ENCODE assay signal across 14 mouse cellular contexts in the genomic region with DNA sequence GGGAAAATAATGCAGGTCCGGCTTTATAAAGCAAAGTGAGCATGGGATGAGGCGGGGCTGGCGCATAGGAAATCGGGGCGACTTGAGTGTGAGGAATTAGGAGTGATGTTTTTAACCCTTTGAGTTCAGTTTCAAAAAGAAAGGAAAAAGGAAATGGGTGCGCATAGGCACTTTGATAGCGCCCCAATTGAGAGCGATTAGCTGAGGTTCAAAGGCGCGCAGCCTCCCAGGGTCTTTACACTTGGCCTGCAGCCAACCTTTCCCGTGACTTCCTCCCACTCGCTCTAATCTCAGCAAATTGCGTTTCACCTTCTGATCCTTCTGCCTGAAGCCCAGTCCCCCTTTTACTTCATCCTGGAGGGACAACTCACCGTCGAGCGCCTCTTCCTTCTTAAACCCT. TPM values are rescaled to one million over a fixed set of nuclear protein-coding genes. Genes with fewer than 3 reads are reported as not detected.
DNase-seq lines count a peak whose midpoint lies in the region; ATAC-seq lines count a peak whose summit lies in the region.
"Had no signal": no experiment of that assay in that cellular context is flagged by ENCODE, and none has a peak within 500 bp of the region (broad histone marks: within the 10 kb centered on the region; RNA-seq: fewer than 3 reads in every experiment).

No protein-coding gene starts in this region.

- H3K9me3 ChIP-seq in lung, embryonic 15.5 days, result no peaks in the 10 kb centered on the region
- no peaks in the 10 kb centered on the region for H3K9me3 ChIP-seq in embryonic facial prominence, embryonic 15.5 days (replicated peaks)
- no peaks in the 10 kb centered on the region for H3K9me3 ChIP-seq in hindbrain, embryonic 11.5 days (ENCODE audit: control insufficient read depth, low read length)
- H3K9me3 ChIP-seq in midbrain, embryonic 15.5 days, result no peaks in the 10 kb centered on the region

- H3K4me2 ChIP-seq in lung, embryonic 15.5 days, result 0 out of 2 replicates have a peak overlapping the region, but pooled peaks have one; percentile 6
- H3K4me2 ChIP-seq in embryonic facial prominence, embryonic 15.5 days (replicated peaks), result peak overlapping the region; percentile 8
- H3K4me2 ChIP-seq in hindbrain, embryonic 11.5 days (replicated peaks; ENCODE audit: low read depth, low read length), result no peak overlapping the region
- peak overlapping the region; percentile 17 for H3K4me2 ChIP-seq in midbrain, embryonic 15.5 days

- H3K9ac ChIP-seq in lung, embryonic 15.5 days, result no peak overlapping the region
- no peak overlapping the region for H3K9ac ChIP-seq in embryonic facial prominence, embryonic 15.5 days
- no peak overlapping the region for H3K9ac ChIP-seq in hindbrain, embryonic 11.5 days (ENCODE audit: low read depth, low read length)
- H3K9ac ChIP-seq in midbrain, embryonic 15.5 days, result no peak overlapping the region

- H3K4me1 ChIP-seq in lung, embryonic 15.5 days, result peaks cover 80% of the 10 kb centered on the region
- peaks cover 73% of the 10 kb centered on the region for H3K4me1 ChIP-seq in embryonic facial prominence, embryonic 15.5 days
- H3K4me1 ChIP-seq in hindbrain, embryonic 11.5 days (replicated peaks; ENCODE audit: control insufficient read depth, insufficient read depth, low read length), result peaks cover 15% of the 10 kb centered on the region
- H3K4me1 ChIP-seq in midbrain, embryonic 15.5 days, result peaks cover 61% of the 10 kb centered on the region

- DNase-seq in lung, adult 18-20 months, result no peak
- no peak for DNase-seq in hindbrain, embryonic 11.5 days (ENCODE audit: low spot score)
- DNase-seq in spleen, adult 12 weeks (ENCODE audit: low spot score), result no peak
- DNase-seq in adrenal gland, postnatal 14 days, result no peak
- no peak for DNase-seq in cerebellum, postnatal 4 days (ENCODE audit: low spot score in 2 of 2)
- DNase-seq: cerebellum, adult 8-10 months; heart, postnatal 10 days; lung, postnatal 36 days; thymus, postnatal 4 days had no signal

- no peaks in the 10 kb centered on the region for H3K27me3 ChIP-seq in lung, embryonic 15.5 days
- H3K27me3 ChIP-seq in embryonic facial prominence, embryonic 15.5 days, result no peaks in the 10 kb centered on the region
- no peaks in the 10 kb centered on the region for H3K27me3 ChIP-seq in hindbrain, embryonic 11.5 days (ENCODE audit: control insufficient read depth, insufficient read depth, low read length)
- no peaks in the 10 kb centered on the region for H3K27me3 ChIP-seq in midbrain, embryonic 15.5 days (replicated peaks)

- H3K4me3 ChIP-seq in lung, embryonic 15.5 days, result no peak overlapping the region
- no peak overlapping the region for H3K4me3 ChIP-seq in embryonic facial prominence, embryonic 15.5 days (replicated peaks)
- H3K4me3 ChIP-seq in hindbrain, embryonic 11.5 days (ENCODE audit: low read depth, low read length), result no peak overlapping the region
- H3K4me3 ChIP-seq in midbrain, embryonic 15.5 days, result 0 out of 2 replicates have a peak overlapping the region, but pooled peaks have one; percentile 1
- H3K4me3 ChIP-seq: myocyte had no signal

- H3K27ac ChIP-seq in lung, embryonic 15.5 days, result no peak overlapping the region
- 0 out of 2 replicates have a peak overlapping the region, but pooled peaks have one; percentile 44 for H3K27ac ChIP-seq in embryonic facial prominence, embryonic 15.5 days (replicated peaks)
- peak overlapping the region; percentile 12 for H3K27ac ChIP-seq in hindbrain, embryonic 11.5 days (ENCODE audit: low read depth, low read length)
- H3K27ac ChIP-seq in midbrain, embryonic 15.5 days, result peak overlapping the region; percentile 82

- ATAC-seq in lung, embryonic 15.5 days (ENCODE audit: borderline replicate concordance, extremely low read depth, low FRiP score, low TSS enrichment), result no peak
- no peak for ATAC-seq in embryonic facial prominence, embryonic 15.5 days (ENCODE audit: insufficient number of reproducible peaks, low FRiP score, low TSS enrichment, low read depth)
- no peak for ATAC-seq in hindbrain, embryonic 11.5 days (ENCODE audit: low FRiP score)
- no peak for ATAC-seq in midbrain, embryonic 15.5 days (replicated peaks)
- ATAC-seq: intestine, postnatal 0 days had no signal

- 29% methylated on average over 16 of the region's 16 CpGs for WGBS in lung, embryonic 15.5 days
- 49% methylated on average over 16 of the region's 16 CpGs for WGBS in embryonic facial prominence, embryonic 15.5 days
- 75% methylated on average over 16 of the region's 16 CpGs for WGBS in hindbrain, embryonic 11.5 days
- WGBS in midbrain, embryonic 15.5 days, result 33% methylated on average over 16 of the region's 16 CpGs

- no peaks in the 10 kb centered on the region for H3K36me3 ChIP-seq in lung, embryonic 15.5 days
- H3K36me3 ChIP-seq in embryonic facial prominence, embryonic 15.5 days, result peaks cover 3% of the 10 kb centered on the region
- peaks cover 3% of the 10 kb centered on the region; the same call in 1 of the 2 replicates for H3K36me3 ChIP-seq in hindbrain, embryonic 11.5 days (ENCODE audit: control insufficient read depth, insufficient read depth, low read length)
- no peaks in the 10 kb centered on the region for H3K36me3 ChIP-seq in midbrain, embryonic 15.5 days (replicated peaks)

RNA-seq across cellular contexts. Expression of a gene that starts 25.8 kb away (rescaled TPM):
- 29.2 and 29.9 TPM in 2 replicates for polyA plus RNA-seq in lung, embryonic 15.5 days (2015; fragmentation: Nextera tagmentation; extraction: Ambion mirVana)
- polyA plus RNA-seq in embryonic facial prominence, embryonic 15.5 days (2015; fragmentation: Nextera tagmentation; extraction: Ambion mirVana), result 42.3 and 49.1 TPM in 2 replicates
- 34.3 and 41.7 TPM in 2 replicates for polyA plus RNA-seq in hindbrain, embryonic 11.5 days (2014; fragmentation: Nextera tagmentation; extraction: Ambion mirVana)
- 11.7 and 15.8 TPM in 2 replicates for polyA plus RNA-seq in midbrain, embryonic 15.5 days (2015; fragmentation: Nextera tagmentation; extraction: Ambion mirVana)
- 43.0 and 46.3 TPM in 2 replicates for total RNA-seq in adrenal gland, postnatal 14 days (2021)
